Mouse (Mus musculus): ENCODE data around the gene Gm45713.

- TF ChIP-seq POLR2A (IDR thresholded peaks at IDR 0.05; ENCODE audit: borderline replicate concordance, insufficient read depth, low read length) (no peak), CTCF (IDR thresholded peaks at IDR 0.05; ENCODE audit: borderline replicate concordance, insufficient read depth, low read depth, low read length) (no peak)
Observed at GRCm38 (mm10) chr7:45112529-45112928, 23.5 kb downstream of the Gm45713 start.
